In genomic region chr7:74012858-74013600, GRCm38 (mm10) we compare ENCODE assay signal across 8 mouse cellular contexts. TPM values are rescaled to one million over a fixed set of nuclear protein-coding genes. Genes with fewer than 3 reads are reported as not detected.
DNase-seq lines count a peak whose midpoint lies in the region; ATAC-seq and TF ChIP-seq lines count a peak whose summit lies in the region.

No protein-coding gene starts in this region.

- TF ChIP-seq CTCF in midbrain, postnatal 0 days (IDR thresholded peaks at IDR 0.05) = no peak

- WGBS in kidney, embryonic 16.5 days = under 1% methylated on average over 69 of the region's 70 CpGs
- 0% methylated on average over 58 of the region's 70 CpGs for WGBS in forebrain, embryonic 13.5 days
- under 1% methylated on average over 56 of the region's 70 CpGs for WGBS in midbrain, postnatal 0 days

- peaks cover 23% of the 10 kb centered on the region for H3K27me3 ChIP-seq in kidney, embryonic 16.5 days (ENCODE audit: insufficient read depth, low read length)
- H3K27me3 ChIP-seq in forebrain, embryonic 13.5 days = peaks cover 11% of the 10 kb centered on the region; the same call in 1 of the 2 replicates
- H3K27me3 ChIP-seq in midbrain, postnatal 0 days (ENCODE audit: insufficient read depth, low read length) = no peaks in the 10 kb centered on the region

- H3K9me3 ChIP-seq in kidney, embryonic 16.5 days (ENCODE audit: low read length) = no peaks in the 10 kb centered on the region
- no peaks in the 10 kb centered on the region for H3K9me3 ChIP-seq in forebrain, embryonic 13.5 days (replicated peaks)
- no peaks in the 10 kb centered on the region for H3K9me3 ChIP-seq in midbrain, postnatal 0 days (ENCODE audit: low read length)

- DNase-seq in kidney, adult 8-10 months = no peak
- DNase-seq in ZHBTc4 (ENCODE audit: low read depth, low spot score) = peak; percentile 66
- DNase-seq in kidney, postnatal 4 days = peak; percentile 53 to 65
- no peak for DNase-seq in midbrain, postnatal 0 days (ENCODE audit: low spot score)
- no peak for DNase-seq in frontal cortex, postnatal 25 days (ENCODE audit: low spot score in 2 of 2)
- DNase-seq in cerebellum, adult 9-10 months = no peak

- peak overlapping the region; percentile 71; the same call in 1 of the 2 replicates for H3K27ac ChIP-seq in kidney, embryonic 16.5 days (ENCODE audit: low read length)
- H3K27ac ChIP-seq in forebrain, embryonic 13.5 days = peak overlapping the region; percentile 98
- H3K27ac ChIP-seq in midbrain, postnatal 0 days (ENCODE audit: low read depth, low read length) = peak overlapping the region; percentile 94

- peak overlapping the region; percentile 81 for H3K4me3 ChIP-seq in kidney, embryonic 16.5 days (ENCODE audit: low read length)
- peak overlapping the region; percentile 95 for H3K4me3 ChIP-seq in forebrain, embryonic 13.5 days
- H3K4me3 ChIP-seq in midbrain, postnatal 0 days (ENCODE audit: low read depth, low read length) = peak overlapping the region; percentile 71

- no peaks in the 10 kb centered on the region for H3K36me3 ChIP-seq in kidney, embryonic 16.5 days (ENCODE audit: insufficient read depth, low read length)
- H3K36me3 ChIP-seq in forebrain, embryonic 13.5 days (ENCODE audit: poor library complexity, severe bottlenecking) = no peaks in the 10 kb centered on the region
- no peaks in the 10 kb centered on the region for H3K36me3 ChIP-seq in midbrain, postnatal 0 days (ENCODE audit: insufficient read depth, low read length)

- peaks cover 22% of the 10 kb centered on the region for H3K4me1 ChIP-seq in kidney, embryonic 16.5 days (ENCODE audit: insufficient read depth, low read length)
- peaks cover 46% of the 10 kb centered on the region for H3K4me1 ChIP-seq in forebrain, embryonic 13.5 days
- peaks cover 17% of the 10 kb centered on the region for H3K4me1 ChIP-seq in midbrain, postnatal 0 days (ENCODE audit: insufficient read depth, low read length)

- peak overlapping the region; percentile 83 for H3K4me2 ChIP-seq in kidney, embryonic 16.5 days (replicated peaks; ENCODE audit: low read depth, low read length)
- H3K4me2 ChIP-seq in forebrain, embryonic 13.5 days = peak overlapping the region; percentile 80
- peak overlapping the region; percentile 67 for H3K4me2 ChIP-seq in midbrain, postnatal 0 days (ENCODE audit: low read depth, low read length, poor library complexity, severe bottlenecking)

- H3K9ac ChIP-seq in kidney, embryonic 16.5 days (replicated peaks; ENCODE audit: low read length) = peak overlapping the region; percentile 84
- H3K9ac ChIP-seq in forebrain, embryonic 13.5 days = peak overlapping the region; percentile 99
- peak overlapping the region; percentile 96 for H3K9ac ChIP-seq in midbrain, postnatal 0 days (replicated peaks; ENCODE audit: low read length, poor library complexity, severe bottlenecking)

- ATAC-seq in kidney, embryonic 16.5 days (ENCODE audit: low FRiP score, low TSS enrichment) = peak; percentile 36
- peak; percentile 60 for ATAC-seq in forebrain, embryonic 13.5 days
- ATAC-seq in midbrain, postnatal 0 days (ENCODE audit: low FRiP score) = peak; percentile 56

RNA-seq across cellular contexts. Expression of gene St8sia2, which starts 0.5 kb away (rescaled TPM):
- polyA plus RNA-seq in kidney, embryonic 16.5 days (2015; fragmentation: Nextera tagmentation; extraction: Ambion mirVana) = 9.2 and 13.7 TPM in 2 replicates
- polyA plus RNA-seq in forebrain, embryonic 13.5 days (2015; fragmentation: Nextera tagmentation; extraction: Ambion mirVana) = 53.2 and 58.8 TPM in 2 replicates
- 75.1 and 100 TPM in 2 replicates for total RNA-seq in midbrain, postnatal 0 days (2014; rRNA removed)
- polyA plus RNA-seq in midbrain, postnatal 0 days (2015; fragmentation: Nextera tagmentation; extraction: Ambion mirVana) = 81.1 and 88.1 TPM in 2 replicates

Comparison
In these comparisons a context has a peak if more than half of its experiments do, and no peak if none do; other contexts are left out.
1. DNase-seq: peak in ZHBTc4 (single experiment) and kidney, postnatal 4 days (2 of 2); none in kidney, adult 8-10 months (0 of 2), midbrain, postnatal 0 days (single experiment), frontal cortex, postnatal 25 days (0 of 2) and cerebellum, adult 9-10 months (single experiment).
2. Peak in every context shown above with its lines, with median percentiles within 50 percentile points of each other: ATAC-seq, H3K27ac ChIP-seq, H3K4me2 ChIP-seq, H3K4me3 ChIP-seq and H3K9ac ChIP-seq.